Mouse (Mus musculus) left cerebral cortex, postnatal 25 days (tissue): ENCODE data around the gene Plekhg4. TPM values are rescaled to one million over a fixed set of nuclear protein-coding genes. Genes with fewer than 3 reads are reported as not detected.
A peak's percentile ranks its signal among the peaks of the same experiment; 100 is the strongest.

Experiments used
- DNase-seq, 2 experiments: peaks; one replicate each; pipeline ENCODE4 v3.0.0; 2022; ENCODE audit warnings: low spot score in 2 of 2, mixed read lengths in 1 of 2
- intact Hi-C: fragments of 180-260 bp; cut with DNase I; formaldehyde crosslinking; loops from one replicate; pipeline ENCODE4 v1.15.1; 2025
- total RNA-seq, 2 experiments: library from RNA; stranded (reverse); gene quantifications; 2 replicates each; pipeline ENCODE4 v1.2.3; 2021

The Plekhg4 gene
- 1 to 10 TPM; 3.1 to 4.6 TPM for total RNA-seq

- DNase-seq, result no peak
- intact Hi-C loops, result loop anchor here (5.0 kb wide), 1 partner anchor 104 kb away; no protein-coding TSS in a partner anchor
Observed at GRCm38 (mm10) chr8:105373032-105373431, at the start of gene Plekhg4. TSS of gene Plekhg4 (plus strand) at chr8:105373274.

GRCm38 (mm10) chr8:105325641-105326093 is 47.4 kb upstream of the Plekhg4 start:
- DNase-seq, result no peak
- intact Hi-C loops, result loop anchor here (2.0 kb wide), 1 partner anchor 23 kb away; the partner anchor contains the start of gene Slc9a5

- intact Hi-C loops, result loop anchor here (2.0 kb wide), 1 partner anchor 23 kb away; the partner anchor contains the start of gene Slc9a5
Observed at GRCm38 (mm10) chr8:105326141-105326672, 46.9 kb upstream of the Plekhg4 start, which contains the start of the genes Lrrc29 and Tmem208. TSS of gene Lrrc29 (minus strand) at chr8:105326278. TSS of gene Tmem208 (plus strand) at chr8:105326354.

GRCm38 (mm10) chr8:105326968-105327367 is 46.1 kb upstream of the Plekhg4 start:
- intact Hi-C loops, result loop anchor here (2.0 kb wide), 1 partner anchor 22 kb away; the partner anchor contains the start of gene Slc9a5
- no peak for DNase-seq

More at GRCm38 (mm10) chr8:105326141-105326672, 46.9 kb upstream of the Plekhg4 start, which contains the start of the genes Lrrc29 and Tmem208:
- peak; percentile 97 to 98 for DNase-seq

- no peak for DNase-seq
- intact Hi-C loops, result no loop called here
Observed at GRCm38 (mm10) chr8:105330325-105330724, 42.7 kb upstream of the Plekhg4 start.

GRCm38 (mm10) chr8:105331469-105331868 is 41.6 kb upstream of the Plekhg4 start:
- DNase-seq, result no peak
- intact Hi-C loops, result no loop called here

- intact Hi-C loops, result no loop called here
- DNase-seq, result no peak
Observed at GRCm38 (mm10) chr8:105331931-105332330, 41.1 kb upstream of the Plekhg4 start.

GRCm38 (mm10) chr8:105332523-105332922 is 40.6 kb upstream of the Plekhg4 start:
- intact Hi-C loops, result no loop called here
- DNase-seq, result no peak

- DNase-seq, result no peak
- intact Hi-C loops, result no loop called here
Observed at GRCm38 (mm10) chr8:105336373-105337130, 36.5 kb upstream of the Plekhg4 start.

- intact Hi-C loops, result no loop called here
- no peak for DNase-seq
Observed at GRCm38 (mm10) chr8:105338992-105339391, 34.1 kb upstream of the Plekhg4 start.

- intact Hi-C loops, result no loop called here
- no peak for DNase-seq
Observed at GRCm38 (mm10) chr8:105339886-105340635, 33.0 kb upstream of the Plekhg4 start.

GRCm38 (mm10) chr8:105341399-105341798 is 31.7 kb upstream of the Plekhg4 start:
- no peak for DNase-seq
- intact Hi-C loops, result no loop called here

GRCm38 (mm10) chr8:105342768-105343167 is 30.3 kb upstream of the Plekhg4 start:
- intact Hi-C loops, result no loop called here
- no peak for DNase-seq

GRCm38 (mm10) chr8:105343791-105344574 is 29.1 kb upstream of the Plekhg4 start:
- DNase-seq, result no peak
- intact Hi-C loops, result no loop called here

- peak in 1 of 2 experiments; percentile 28 for DNase-seq
- intact Hi-C loops, result no loop called here
Observed at GRCm38 (mm10) chr8:105345061-105345975, 27.8 kb upstream of the Plekhg4 start.

GRCm38 (mm10) chr8:105346611-105347427 is 26.3 kb upstream of the Plekhg4 start:
- intact Hi-C loops, result no loop called here
- DNase-seq, result peak; percentile 21 to 60
